ENCODE assay signal across 10 mouse cellular contexts in genomic region chr11:79736232-79737006, GRCm38 (mm10).
A peak's percentile ranks its signal among the peaks of the same experiment; 100 is the strongest.
DNase-seq lines count a peak whose midpoint lies in the region; ATAC-seq lines count a peak whose summit lies in the region.
"Had no signal": no experiment of that assay in that cellular context is flagged by ENCODE, and none has a peak within 500 bp of the region (broad histone marks: within the 10 kb centered on the region; RNA-seq: fewer than 3 reads in every experiment).

No protein-coding gene starts in this region.

- ATAC-seq in neural tube, embryonic 11.5 days (ENCODE audit: insufficient read depth, low FRiP score, low TSS enrichment): no peak
- peak; percentile 81 for ATAC-seq in liver, embryonic 15.5 days (ENCODE audit: insufficient read depth)

- DNase-seq in adrenal gland, adult 2 months: peak; percentile 18
- DNase-seq in adrenal gland, postnatal 25 days: no peak
- peak; percentile 42 for DNase-seq in neural tube, embryonic 11.5 days (ENCODE audit: low spot score)
- DNase-seq in neural tube, embryonic 10.5 days (ENCODE audit: extremely low spot score, low spot score): no peak
- DNase-seq in right cerebral cortex, postnatal 14 days: no peak
- no peak for DNase-seq in cerebellum, postnatal 25 days
- no peak for DNase-seq in gastrocnemius, adult 8-10 months (ENCODE audit: low spot score in 2 of 2)
- DNase-seq: cerebellum, postnatal 36 days had no signal

- no peak overlapping the region for H3K27ac ChIP-seq in neural tube, embryonic 11.5 days (ENCODE audit: low read depth, low read length)
- H3K27ac ChIP-seq in liver, embryonic 15.5 days (replicated peaks): no peak overlapping the region

- H3K9ac ChIP-seq in neural tube, embryonic 11.5 days (ENCODE audit: low read length): no peak overlapping the region
- H3K9ac ChIP-seq in liver, embryonic 15.5 days: no peak overlapping the region
- H3K9ac ChIP-seq: limb, embryonic 13.5 days had no signal

- H3K9me3 ChIP-seq in neural tube, embryonic 11.5 days (ENCODE audit: control insufficient read depth, low read length): no peaks in the 10 kb centered on the region
- H3K9me3 ChIP-seq in liver, embryonic 15.5 days (replicated peaks): no peaks in the 10 kb centered on the region
- H3K9me3 ChIP-seq: limb, embryonic 13.5 days had no signal

- peaks cover 4% of the 10 kb centered on the region; the same call in 1 of the 2 replicates for H3K4me1 ChIP-seq in neural tube, embryonic 11.5 days (ENCODE audit: control insufficient read depth, insufficient read depth, low read length)
- H3K4me1 ChIP-seq in liver, embryonic 15.5 days (replicated peaks): peaks cover 34% of the 10 kb centered on the region

- H3K4me3 ChIP-seq in neural tube, embryonic 11.5 days (ENCODE audit: low read depth, low read length): no peak overlapping the region
- H3K4me3 ChIP-seq in liver, embryonic 15.5 days (replicated peaks): no peak overlapping the region
- H3K4me3 ChIP-seq: limb, embryonic 13.5 days had no signal

- H3K36me3 ChIP-seq in neural tube, embryonic 11.5 days (ENCODE audit: control insufficient read depth, insufficient read depth, low read length): no peaks in the 10 kb centered on the region
- no peaks in the 10 kb centered on the region for H3K36me3 ChIP-seq in liver, embryonic 15.5 days (replicated peaks)
- H3K36me3 ChIP-seq: limb, embryonic 13.5 days had no signal

- WGBS in neural tube, embryonic 11.5 days: 85% methylated on average over 15 of the region's 15 CpGs
- 49% methylated on average over 15 of the region's 15 CpGs for WGBS in liver, embryonic 15.5 days (ENCODE audit: insufficient replicate concordance)

- no peak overlapping the region for H3K4me2 ChIP-seq in neural tube, embryonic 11.5 days (ENCODE audit: low read depth)
- H3K4me2 ChIP-seq in liver, embryonic 15.5 days: no peak overlapping the region; the same call in 1 of the 2 replicates
- H3K4me2 ChIP-seq: limb, embryonic 13.5 days had no signal

- no peaks in the 10 kb centered on the region for H3K27me3 ChIP-seq in neural tube, embryonic 11.5 days (ENCODE audit: control insufficient read depth, insufficient read depth, low read length)
- no peaks in the 10 kb centered on the region for H3K27me3 ChIP-seq in liver, embryonic 15.5 days
- H3K27me3 ChIP-seq: limb, embryonic 13.5 days had no signal

Comparison
In these comparisons a context has a peak if more than half of its experiments do, and no peak if none do; other contexts are left out.
1. DNase-seq: peak in adrenal gland, adult 2 months (single experiment) and neural tube, embryonic 11.5 days (single experiment); none in adrenal gland, postnatal 25 days (single experiment), neural tube, embryonic 10.5 days (single experiment), right cerebral cortex, postnatal 14 days (single experiment), cerebellum, postnatal 25 days (0 of 2) and gastrocnemius, adult 8-10 months (0 of 2).